Mouse (Mus musculus): ENCODE data around the gene Cep55. TPM values are rescaled to one million over a fixed set of nuclear protein-coding genes. Genes with fewer than 3 reads are reported as not detected.

The Cep55 gene
- total RNA-seq, 2 experiments from 2014 or later = not detected

DNA sequence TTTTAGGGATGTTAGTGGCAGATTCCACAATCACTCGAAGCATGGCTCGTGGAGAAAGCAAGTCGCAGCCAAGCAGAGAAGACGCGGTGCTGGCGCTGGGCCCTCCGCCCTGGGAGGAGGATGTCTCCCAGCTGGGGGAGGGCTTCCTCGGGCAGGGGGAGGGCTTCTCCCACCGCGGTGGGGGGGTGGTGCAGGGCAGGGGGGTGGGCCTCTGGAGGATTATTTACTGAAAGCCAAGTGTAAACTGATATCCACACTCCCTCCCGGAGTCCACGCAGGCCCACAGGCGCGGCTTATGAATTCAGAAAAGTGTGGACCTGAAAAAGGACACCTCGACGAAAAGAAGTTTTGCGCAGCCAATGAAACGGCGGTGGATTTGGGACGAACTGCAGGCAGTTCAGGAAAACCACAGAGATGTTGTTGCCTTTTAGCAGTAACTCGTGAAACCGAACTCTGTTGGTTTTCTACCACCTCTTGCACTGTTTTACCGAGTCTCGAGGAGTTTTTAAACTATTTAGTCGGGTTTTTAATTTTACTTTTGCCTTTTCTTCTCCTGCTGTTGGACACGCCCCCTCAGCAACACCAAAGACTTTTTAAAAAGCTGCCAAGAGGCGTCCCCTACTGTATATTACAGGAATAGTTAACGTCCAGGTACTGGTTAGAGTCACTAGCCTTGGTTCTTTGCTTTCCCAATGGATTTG is 11.4 kb upstream of the Cep55 start, which contains the start of gene Myof:
Myof (minus strand) TSS at position 297 of the 701 bp plus-strand sequence.
- peak; percentile 51 for DNase-seq (ENCODE audit: low spot score)

DNA sequence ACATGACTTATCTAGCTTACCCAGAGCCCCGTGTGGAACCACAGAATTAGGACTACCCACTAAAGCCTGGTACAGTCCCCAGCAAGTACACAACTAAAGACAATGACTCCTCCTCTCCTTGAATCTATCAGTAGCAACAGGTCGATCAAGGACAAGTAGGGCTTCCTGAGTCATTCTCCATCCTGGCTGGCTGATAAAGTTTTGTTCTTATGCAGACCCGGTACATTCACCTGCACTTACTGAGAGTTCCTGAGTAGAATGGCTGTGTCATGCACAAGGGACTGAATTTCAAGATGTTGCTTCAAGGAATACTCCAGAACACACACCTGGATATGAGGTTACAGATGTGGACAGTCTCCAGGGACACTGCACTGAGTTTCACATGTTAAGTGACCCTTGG is 9.6 kb upstream of the Cep55 start:
- DNase-seq (ENCODE audit: low spot score) = no peak

- no peak for DNase-seq (ENCODE audit: low spot score)
These were observed 5.1 kb upstream of the Cep55 start for GRCm38 (mm10) chr19:38049686-38050085.

GRCm38 (mm10) chr19:38053227-38054041 is 1.4 kb upstream of the Cep55 start:
- peak; percentile 20 for DNase-seq (ENCODE audit: low spot score)

- DNase-seq (ENCODE audit: low spot score) = peak; percentile 72
These were observed 577 bp upstream of the Cep55 start for GRCm38 (mm10) chr19:38054149-38054719.

GRCm38 (mm10) chr19:38055798-38056197 is 987 bp downstream of the Cep55 start:
- DNase-seq (ENCODE audit: low spot score) = no peak

- no peak for DNase-seq (ENCODE audit: low spot score)
These were observed 1.5 kb downstream of the Cep55 start for GRCm38 (mm10) chr19:38056276-38056675.

GRCm38 (mm10) chr19:38056931-38057330 is 2.1 kb downstream of the Cep55 start:
- no peak for DNase-seq (ENCODE audit: low spot score)

GRCm38 (mm10) chr19:38063201-38063600 is 8.4 kb downstream of the Cep55 start:
- no peak for DNase-seq (ENCODE audit: low spot score)

- no peak for DNase-seq (ENCODE audit: low spot score)
These were observed 9.2 kb downstream of the Cep55 start for GRCm38 (mm10) chr19:38064051-38064450.

DNA sequence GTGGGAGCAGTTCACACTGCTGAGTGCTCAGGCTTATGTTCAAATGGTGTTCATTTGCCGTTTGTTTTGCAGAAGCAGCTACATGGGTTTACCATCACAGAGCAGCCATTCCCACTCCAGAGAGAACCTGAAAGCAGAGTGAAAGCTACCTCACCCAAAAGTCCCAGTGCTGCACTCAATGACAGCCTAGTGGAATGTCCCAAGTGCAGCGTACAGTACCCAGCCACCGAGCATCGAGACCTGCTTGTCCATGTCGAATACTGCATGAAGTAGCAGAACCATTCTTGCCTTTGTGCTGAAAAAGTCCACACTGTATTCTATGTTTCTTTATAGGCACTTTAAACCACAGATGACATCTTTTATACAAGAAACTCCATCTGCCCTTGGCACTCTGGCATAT is 18.4 kb downstream of the Cep55 start:
- DNase-seq (ENCODE audit: low spot score) = no peak

DNA sequence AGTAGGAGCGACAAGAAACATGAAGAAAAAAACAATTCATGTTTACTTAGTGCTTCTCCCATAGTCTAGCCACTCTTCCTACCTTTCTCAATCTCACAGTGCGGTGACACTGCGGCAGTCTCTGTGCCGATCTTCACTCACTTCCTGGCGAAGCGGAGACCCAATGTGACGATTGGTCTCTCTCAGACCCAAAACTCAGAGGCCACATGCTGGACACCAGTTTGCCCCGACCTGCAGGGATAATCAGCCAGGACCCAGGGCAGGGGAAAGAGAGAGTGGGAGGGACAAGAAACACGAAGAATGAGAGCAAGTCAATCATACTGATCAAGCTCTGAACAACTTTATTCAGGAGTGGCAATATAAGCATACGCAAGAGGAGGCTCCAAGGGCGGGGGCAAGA is 20.2 kb downstream of the Cep55 start:
- DNase-seq (ENCODE audit: low spot score) = no peak

- DNase-seq (ENCODE audit: low spot score) = no peak
These were observed 21.4 kb downstream of the Cep55 start for GRCm38 (mm10) chr19:38076251-38076650.

- no peak for DNase-seq (ENCODE audit: low spot score)
These were observed 23.2 kb downstream of the Cep55 start for GRCm38 (mm10) chr19:38077851-38078540.

DNA sequence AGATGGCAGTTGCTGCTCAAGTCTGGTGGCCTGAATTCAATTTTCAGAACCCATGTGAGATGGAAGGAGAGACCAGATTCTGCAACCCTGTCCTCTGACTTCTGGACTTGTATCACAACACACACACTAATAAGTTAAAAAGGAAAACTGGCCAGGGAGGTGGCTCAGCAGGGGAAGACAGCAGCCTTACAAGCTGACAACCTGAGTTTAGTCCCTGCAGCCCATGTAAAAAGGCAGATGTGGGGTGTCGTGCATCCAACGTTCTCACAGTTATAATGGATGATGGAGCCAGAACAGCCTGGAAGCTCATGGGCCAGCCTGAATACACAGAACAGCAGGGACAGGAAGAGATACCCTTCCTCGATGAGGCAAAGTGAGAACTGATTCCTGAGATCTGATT is 26.6 kb downstream of the Cep55 start:
- DNase-seq (ENCODE audit: low spot score) = no peak

DNA sequence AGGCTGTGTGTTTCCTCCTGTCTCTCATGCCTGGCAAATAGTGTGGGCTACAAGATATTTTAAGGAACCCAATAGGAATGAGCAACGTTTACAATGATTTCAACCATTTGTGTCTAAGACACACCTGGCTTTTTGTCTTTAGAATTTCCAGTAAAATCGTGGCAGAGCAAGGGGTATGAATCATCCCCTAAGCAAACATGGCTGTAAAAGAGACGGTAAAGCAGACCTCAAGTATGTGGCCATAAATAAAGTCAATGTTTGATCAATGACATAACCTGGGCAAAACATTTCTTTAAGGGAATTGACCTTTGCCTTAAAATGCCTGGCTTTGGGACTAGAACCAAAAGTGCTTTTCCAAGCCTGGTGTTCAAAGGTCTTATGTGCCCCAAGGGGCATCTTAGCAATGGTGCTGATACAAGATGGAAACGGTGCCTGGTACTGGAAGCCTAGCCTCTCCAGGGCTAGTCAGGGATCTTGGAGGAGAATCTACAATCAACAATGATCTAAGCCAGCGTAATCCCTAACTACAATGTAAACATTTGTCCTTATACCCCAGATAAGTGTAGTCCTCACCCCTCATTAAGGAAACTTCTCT is 28.2 kb downstream of the Cep55 start:
- DNase-seq (ENCODE audit: low spot score) = no peak

DNA sequence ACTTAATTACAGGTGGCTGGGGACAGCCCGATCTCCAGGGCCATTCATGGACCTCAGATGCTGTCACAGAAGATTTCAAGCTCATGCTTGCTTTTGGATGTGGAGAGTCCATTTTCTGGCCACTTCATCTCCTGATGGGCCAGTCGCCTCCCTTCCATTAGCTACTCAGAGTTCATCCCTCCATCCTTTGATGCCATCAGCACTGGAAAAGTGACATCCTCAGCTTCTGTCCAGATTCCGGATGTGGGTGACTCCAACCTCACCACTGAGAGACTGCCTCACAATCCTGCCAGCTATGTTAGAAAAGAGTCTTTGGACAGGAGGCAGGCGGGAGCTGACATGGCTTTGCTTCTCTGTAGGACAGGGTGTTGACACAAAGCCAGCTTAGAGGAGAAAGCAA is 31.0 kb downstream of the Cep55 start:
- DNase-seq (ENCODE audit: low spot score) = no peak

DNA sequence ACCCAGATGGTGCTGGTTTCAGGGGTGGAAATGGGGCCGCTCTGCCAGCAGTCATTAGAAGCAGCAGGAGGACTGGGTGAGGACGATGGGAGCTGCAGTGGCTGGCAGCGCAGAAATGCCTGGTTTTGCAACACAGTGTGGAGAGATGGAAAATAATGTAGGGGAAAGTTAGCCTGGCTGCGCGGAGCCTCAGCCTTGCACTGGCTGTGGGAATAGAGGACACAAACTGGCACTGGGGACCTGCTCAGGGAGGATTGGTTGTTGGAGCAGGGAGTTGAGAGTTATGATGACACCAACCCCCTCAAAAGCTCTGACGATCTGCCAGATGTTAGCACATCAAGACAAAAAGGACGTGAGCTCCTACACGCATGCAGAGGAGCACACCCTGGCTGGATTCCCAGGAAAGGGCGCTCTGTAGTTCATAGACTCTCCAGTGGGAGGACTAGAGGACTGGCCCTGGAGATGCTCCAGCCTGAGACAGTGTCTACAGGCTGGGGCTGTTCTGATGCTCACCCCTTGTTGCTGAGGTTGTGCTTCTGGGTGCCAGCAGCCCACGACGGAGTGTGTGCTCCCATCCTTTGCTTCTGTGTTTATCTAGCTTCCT is 32.2 kb downstream of the Cep55 start:
- DNase-seq (ENCODE audit: low spot score) = peak; percentile 18

DNA sequence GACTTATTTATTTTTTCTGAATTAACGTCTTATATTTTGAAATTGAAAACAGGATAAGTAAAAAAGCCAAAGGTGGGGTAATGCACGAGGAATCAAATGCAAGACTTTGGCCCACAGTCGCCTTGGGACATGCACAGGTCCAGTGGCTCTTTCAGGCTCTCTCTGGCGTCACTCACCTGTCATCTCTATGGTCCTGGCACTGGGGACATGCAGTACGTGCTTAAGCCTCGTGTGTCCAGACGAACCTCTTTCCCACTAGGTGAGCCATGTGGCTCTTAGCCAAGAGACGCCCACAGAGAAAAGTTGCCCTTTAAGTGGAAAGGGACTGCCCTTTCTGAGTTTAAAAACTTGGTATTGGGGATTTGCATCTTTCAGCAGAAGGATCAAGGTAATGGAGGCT is 34.5 kb downstream of the Cep55 start:
- no peak for DNase-seq (ENCODE audit: low spot score)

- no peak for DNase-seq (ENCODE audit: low spot score)
These were observed 36.7 kb downstream of the Cep55 start for GRCm38 (mm10) chr19:38091512-38091985.

- DNase-seq (ENCODE audit: low spot score) = no peak
These were observed 41.4 kb downstream of the Cep55 start for GRCm38 (mm10) chr19:38096231-38096630.

Data from gastrocnemius, adult 18-20 months (tissue).